Mouse (Mus musculus): ENCODE measurements around the gene Bglap. TPM values are rescaled to one million over a fixed set of nuclear protein-coding genes. Genes with fewer than 3 reads are reported as not detected.

Gene Bglap
- polyA plus RNA-seq (2012; rRNA removed) = 0.16 TPM in 1 of 2 replicates, not detected in the other

DNA sequence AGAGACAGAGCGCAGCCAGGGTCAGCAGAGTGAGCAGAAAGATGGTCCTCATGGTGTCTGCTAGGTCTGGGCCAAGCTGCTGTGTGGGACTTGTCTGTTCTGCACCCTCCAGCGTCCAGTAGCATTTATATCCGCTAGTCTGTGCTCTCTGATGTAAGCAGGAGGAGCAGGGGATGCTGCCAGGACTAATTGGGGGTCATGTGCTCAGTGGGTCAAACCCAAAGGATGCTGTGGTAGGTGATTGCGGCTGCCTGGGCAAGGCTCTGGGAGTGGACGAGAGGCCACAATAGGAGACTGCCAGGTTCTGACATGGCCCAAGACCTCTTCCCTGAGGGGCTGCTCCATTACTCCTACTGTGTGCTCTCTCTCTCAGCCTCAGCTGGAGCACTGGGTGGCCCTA lies at the start of gene Bglap:
TSS of gene Bglap (minus strand) at position 101 of the 400 bp plus-strand sequence.

DNA sequence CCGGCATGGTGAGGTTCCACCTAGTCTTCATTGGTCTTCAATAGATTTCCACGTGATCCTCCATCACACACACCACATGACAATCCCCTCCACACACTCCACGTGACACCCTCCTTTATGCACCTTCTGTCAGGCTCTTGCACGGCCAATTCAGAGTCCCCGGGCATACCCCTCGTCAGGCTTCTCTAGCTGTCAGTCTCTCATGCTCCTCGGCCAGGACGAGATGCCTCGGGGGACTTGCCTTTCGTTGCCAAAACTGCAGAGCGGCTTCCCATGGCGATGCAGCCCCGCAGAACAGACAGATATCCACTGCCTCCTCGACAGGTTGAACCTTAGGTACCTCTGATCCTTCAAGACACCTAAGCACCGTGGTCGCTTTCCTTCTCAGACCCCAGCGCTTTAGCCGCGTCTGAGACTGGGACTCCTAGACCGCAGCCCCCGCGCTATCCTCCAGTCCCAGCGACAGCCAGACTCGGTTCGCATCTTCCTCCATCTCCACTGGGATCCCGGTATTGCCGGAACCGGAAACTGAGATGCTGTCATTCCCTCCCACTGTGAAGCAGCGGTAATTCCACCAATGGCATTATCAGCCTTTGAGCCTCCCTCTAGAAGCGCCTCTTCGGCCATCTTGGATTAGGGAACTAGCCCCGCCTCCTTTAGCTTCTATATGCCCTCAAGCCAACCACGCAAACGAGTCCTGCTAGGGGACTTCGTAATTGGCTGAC lies 40.5 kb upstream of the Bglap start, which contains the start of gene Slc25a44:
TSS of gene Slc25a44 (minus strand) at position 535 of the 725 bp plus-strand sequence.

DNA sequence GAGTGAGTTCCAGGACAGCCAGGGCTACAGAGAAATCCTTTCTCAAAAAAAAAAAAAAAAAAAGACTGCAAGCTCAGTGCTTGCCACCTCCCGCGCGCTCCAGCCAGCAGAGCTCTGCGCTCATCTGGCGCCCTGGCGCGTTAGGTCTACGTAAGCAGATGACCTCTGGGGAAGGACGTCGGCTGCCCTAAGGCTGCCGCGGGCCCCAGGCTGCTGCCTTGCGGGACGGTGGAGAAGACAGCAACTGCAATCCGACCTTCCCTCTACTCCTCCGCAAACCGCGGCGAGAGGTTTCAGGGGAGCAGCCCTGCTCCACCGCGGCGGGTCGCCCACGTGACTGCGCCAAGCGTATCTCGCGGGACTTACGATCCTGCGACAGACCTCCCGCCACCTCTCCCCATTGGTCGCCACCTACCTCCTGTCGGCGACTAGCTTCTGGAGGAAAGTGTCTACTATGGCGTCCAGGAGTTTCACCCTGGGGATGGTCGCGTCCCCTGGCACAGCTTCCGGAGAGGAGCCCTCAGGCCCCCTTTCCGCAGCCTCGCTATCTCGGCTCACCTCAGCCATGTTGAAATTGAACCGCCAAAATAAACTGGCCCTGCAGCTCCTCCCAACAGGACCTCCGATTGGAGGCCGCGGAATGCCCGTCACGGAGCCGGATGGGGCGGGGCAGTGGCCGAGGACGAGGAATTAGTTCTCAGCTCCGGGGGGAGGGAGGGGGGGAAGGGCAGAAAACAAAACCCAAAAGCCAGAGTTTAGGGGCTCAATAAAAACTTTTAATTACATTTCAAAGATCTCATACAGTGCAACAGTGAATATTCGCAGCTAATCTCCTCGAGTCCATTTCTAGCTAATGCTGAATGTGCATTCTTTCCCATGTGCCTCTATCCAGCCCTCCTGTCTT lies 25.7 kb upstream of the Bglap start, which contains the start of gene Pmf1:
TSS of gene Pmf1 (minus strand) at position 591 of the 904 bp plus-strand sequence.

DNA sequence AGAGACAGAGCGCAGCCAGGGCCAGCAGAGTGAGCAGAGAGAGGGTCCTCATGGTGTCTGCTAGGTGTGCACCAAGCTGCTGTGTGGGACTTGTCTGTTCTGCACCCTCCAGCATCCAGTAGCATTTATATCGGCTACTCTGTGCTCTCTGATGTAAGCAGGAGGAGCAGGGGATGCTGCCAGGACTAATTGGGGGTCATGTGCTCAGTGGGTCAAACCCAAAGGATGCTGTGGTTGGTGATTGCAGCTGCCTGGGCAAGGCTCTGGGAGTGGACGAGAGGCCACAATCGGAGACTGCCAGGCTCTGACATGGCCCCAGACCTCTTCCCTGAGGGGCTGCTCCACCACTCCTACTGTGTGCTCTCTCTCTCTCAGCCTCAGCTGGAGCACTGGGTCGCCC lies 5.7 kb downstream of the Bglap start, which contains the start of gene Bglap2:
TSS of gene Bglap2 (minus strand) at position 101 of the 400 bp plus-strand sequence.

GRCm38 (mm10) chr3:88372643-88373042 lies 11.6 kb downstream of the Bglap start, which contains the start of gene Bglap3:
Gene Bglap3 (minus strand): TSS chr3:88372743.

GRCm38 (mm10) chr3:88364337-88364736 lies 19.9 kb downstream of the Bglap start, which contains the start of gene Paqr6:
Gene Paqr6 (plus strand): TSS chr3:88364584.

GRCm38 (mm10) chr3:88336058-88337013 lies 47.9 kb downstream of the Bglap start, which contains the start of the genes Tmem79 and Smg5:
Gene Tmem79 (minus strand): TSS chr3:88336148.
Gene Smg5 (plus strand): TSS chr3:88336260.

Other genes starting within 250 kb of the Bglap start
- gene Mef2d, start 242.1 kb downstream of the Bglap start, polyA plus RNA-seq (2012; rRNA removed) = 9.0 and 11.5 TPM in 2 replicates
- gene Rhbg, start 129.8 kb downstream of the Bglap start, polyA plus RNA-seq (2012; rRNA removed) = 1.5 and 1.9 TPM in 2 replicates
- 0.08 TPM in 1 of 2 replicates, not detected in the other for gene Gm38392, start 97.3 kb downstream of the Bglap start, polyA plus RNA-seq (2012; rRNA removed)
- gene Tsacc, start 87.5 kb downstream of the Bglap start, polyA plus RNA-seq (2012; rRNA removed) = 2.2 and 2.4 TPM in 2 replicates
- 116 and 118 TPM in 2 replicates for gene Cct3, start 87.3 kb downstream of the Bglap start, polyA plus RNA-seq (2012; rRNA removed)
- gene Glmp, start 59.4 kb downstream of the Bglap start, polyA plus RNA-seq (2012; rRNA removed) = 43.8 and 50.1 TPM in 2 replicates
- gene Tmem79, start 48.3 kb downstream of the Bglap start, polyA plus RNA-seq (2012; rRNA removed) = 0.58 and 0.64 TPM in 2 replicates
- gene Smg5, start 48.2 kb downstream of the Bglap start, polyA plus RNA-seq (2012; rRNA removed) = 22.9 and 25.4 TPM in 2 replicates
- 2.5 and 3.6 TPM in 2 replicates for gene Paqr6, start 19.9 kb downstream of the Bglap start, polyA plus RNA-seq (2012; rRNA removed)
- gene Bglap3, start 11.7 kb downstream of the Bglap start, polyA plus RNA-seq (2012; rRNA removed) = 0.35 and 0.79 TPM in 2 replicates
- gene Bglap2, start 5.8 kb downstream of the Bglap start, polyA plus RNA-seq (2012; rRNA removed) = not detected in 2 replicates
- 38.9 and 40.2 TPM in 2 replicates for gene Pmf1, start 25.9 kb upstream of the Bglap start, polyA plus RNA-seq (2012; rRNA removed)
- 11.4 and 12.7 TPM in 2 replicates for gene Slc25a44, start 40.7 kb upstream of the Bglap start, polyA plus RNA-seq (2012; rRNA removed)
- gene Sema4a, start 76.7 kb upstream of the Bglap start, polyA plus RNA-seq (2012; rRNA removed) = 30.0 and 30.8 TPM in 2 replicates
- 37.0 and 37.6 TPM in 2 replicates for gene Lmna, start 125.5 kb upstream of the Bglap start, polyA plus RNA-seq (2012; rRNA removed)
- 0.77 and 0.82 TPM in 2 replicates for gene Mex3a, start 147.9 kb upstream of the Bglap start, polyA plus RNA-seq (2012; rRNA removed)
- gene Rab25, start 163.8 kb upstream of the Bglap start, polyA plus RNA-seq (2012; rRNA removed) = 0.31 and 0.47 TPM in 2 replicates
- gene Lamtor2, start 168.6 kb upstream of the Bglap start, polyA plus RNA-seq (2012; rRNA removed) = 90.5 and 102 TPM in 2 replicates
- 22.9 and 26.9 TPM in 2 replicates for gene Ubqln4, start 169.3 kb upstream of the Bglap start, polyA plus RNA-seq (2012; rRNA removed)
- 240 and 254 TPM in 2 replicates for gene Ssr2, start 191.4 kb upstream of the Bglap start, polyA plus RNA-seq (2012; rRNA removed)
- 9.6 and 11.4 TPM in 2 replicates for gene Arhgef2, start 221.5 kb upstream of the Bglap start, polyA plus RNA-seq (2012; rRNA removed)